10 mouse cellular contexts compared by ENCODE assay signal in the genomic region with DNA sequence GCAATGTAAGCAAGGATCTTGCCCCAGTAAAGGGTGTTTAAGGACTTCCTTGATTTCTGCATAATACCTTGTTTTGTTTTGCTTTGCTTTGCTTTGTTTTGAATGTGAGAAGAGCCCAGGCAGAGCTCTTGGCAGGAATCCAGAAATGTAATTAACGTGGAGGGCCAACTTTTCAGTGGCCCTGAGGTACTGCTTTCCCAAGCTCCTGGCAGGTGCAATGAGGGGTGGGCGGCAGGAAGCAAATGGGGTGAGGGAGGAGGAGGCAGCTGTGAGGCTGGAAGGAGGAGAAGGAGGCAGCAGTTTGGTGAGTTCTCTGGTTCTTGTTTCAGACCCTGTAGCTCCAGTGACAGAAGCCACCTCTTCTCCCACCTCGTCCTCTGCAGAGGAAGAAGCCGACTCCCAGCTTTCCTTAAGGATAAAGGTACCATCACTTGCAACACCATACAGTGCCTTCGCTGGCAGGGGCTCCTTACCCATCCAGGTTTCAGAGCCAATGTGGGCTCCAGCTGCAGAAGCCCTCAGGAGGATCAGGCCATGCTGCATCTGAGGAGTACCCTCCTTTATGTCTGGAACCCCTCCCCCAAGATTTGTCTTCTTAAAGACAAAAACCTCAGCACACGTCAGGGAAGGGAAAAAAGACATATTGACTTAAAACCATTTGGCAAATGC. TPM values are rescaled to one million over a fixed set of nuclear protein-coding genes. Genes with fewer than 3 reads are reported as not detected.
DNase-seq lines count a peak whose midpoint lies in the region; ATAC-seq and TF ChIP-seq lines count a peak whose summit lies in the region.
"Had no signal": no experiment of that assay in that cellular context is flagged by ENCODE, and none has a peak within 500 bp of the region (broad histone marks: within the 10 kb centered on the region; RNA-seq: fewer than 3 reads in every experiment).

No protein-coding gene starts in this region.

- H3K4me2 ChIP-seq in kidney, embryonic 15.5 days, result no peak overlapping the region
- peak overlapping the region; percentile 38 for H3K4me2 ChIP-seq in embryonic facial prominence, embryonic 12.5 days (replicated peaks)
- H3K4me2 ChIP-seq in hindbrain, embryonic 13.5 days, result peak overlapping the region; percentile 23; the same call in 1 of the 2 replicates
- no peak overlapping the region for H3K4me2 ChIP-seq in midbrain, postnatal 0 days (ENCODE audit: low read depth, low read length, poor library complexity, severe bottlenecking)

- peak; percentile 40; the same call in 1 of the 2 replicates for ATAC-seq in kidney, embryonic 15.5 days (replicated peaks; ENCODE audit: low FRiP score)
- ATAC-seq in embryonic facial prominence, embryonic 12.5 days (ENCODE audit: insufficient number of reproducible peaks, insufficient read depth, low FRiP score, low TSS enrichment), result peak; percentile 58; the same call in 1 of the 2 replicates
- peak; percentile 24; the same call in 1 of the 2 replicates for ATAC-seq in hindbrain, embryonic 13.5 days (ENCODE audit: low FRiP score)
- ATAC-seq in midbrain, postnatal 0 days (ENCODE audit: low FRiP score), result no peak

- no peaks in the 10 kb centered on the region for H3K27me3 ChIP-seq in kidney, embryonic 15.5 days
- H3K27me3 ChIP-seq in embryonic facial prominence, embryonic 12.5 days, result no peaks in the 10 kb centered on the region
- 0 out of 2 replicates have a peak, but pooled peaks cover 2% of the 10 kb centered on the region for H3K27me3 ChIP-seq in hindbrain, embryonic 13.5 days
- no peaks in the 10 kb centered on the region for H3K27me3 ChIP-seq in midbrain, postnatal 0 days (ENCODE audit: insufficient read depth, low read length)

- no peak overlapping the region for H3K9ac ChIP-seq in kidney, embryonic 15.5 days
- H3K9ac ChIP-seq in embryonic facial prominence, embryonic 12.5 days, result no peak overlapping the region
- no peak overlapping the region for H3K9ac ChIP-seq in hindbrain, embryonic 13.5 days
- H3K9ac ChIP-seq in midbrain, postnatal 0 days (replicated peaks; ENCODE audit: low read length, poor library complexity, severe bottlenecking), result no peak overlapping the region

- H3K36me3 ChIP-seq in kidney, embryonic 15.5 days, result no peaks in the 10 kb centered on the region
- H3K36me3 ChIP-seq in embryonic facial prominence, embryonic 12.5 days, result no peaks in the 10 kb centered on the region
- no peaks in the 10 kb centered on the region for H3K36me3 ChIP-seq in hindbrain, embryonic 13.5 days
- H3K36me3 ChIP-seq in midbrain, postnatal 0 days (ENCODE audit: insufficient read depth, low read length), result no peaks in the 10 kb centered on the region

- DNase-seq in kidney, adult 11 months, result no peak
- peak; percentile 44 for DNase-seq in midbrain, postnatal 0 days (ENCODE audit: low spot score)
- DNase-seq in cerebellum, adult 11-12 months, result no peak
- no peak for DNase-seq in gastrocnemius, postnatal 14 days
- no peak for DNase-seq in kidney, postnatal 36 days
- DNase-seq: gastrocnemius, postnatal 10 days; layer of hippocampus, postnatal 36 days had no signal

- intact Hi-C loops in gastrocnemius, postnatal 14 days (cut with DNase I; ENCODE audit: low total_unique reads), result no loop called here

- no peaks in the 10 kb centered on the region for H3K9me3 ChIP-seq in kidney, embryonic 15.5 days (replicated peaks)
- H3K9me3 ChIP-seq in embryonic facial prominence, embryonic 12.5 days, result no peaks in the 10 kb centered on the region
- no peaks in the 10 kb centered on the region for H3K9me3 ChIP-seq in hindbrain, embryonic 13.5 days
- H3K9me3 ChIP-seq in midbrain, postnatal 0 days (ENCODE audit: low read length), result no peaks in the 10 kb centered on the region

- H3K4me3 ChIP-seq in kidney, embryonic 15.5 days (replicated peaks), result no peak overlapping the region
- H3K4me3 ChIP-seq in embryonic facial prominence, embryonic 12.5 days, result no peak overlapping the region
- no peak overlapping the region for H3K4me3 ChIP-seq in hindbrain, embryonic 13.5 days
- no peak overlapping the region for H3K4me3 ChIP-seq in midbrain, postnatal 0 days (ENCODE audit: low read depth, low read length)

- peaks cover 41% of the 10 kb centered on the region for H3K4me1 ChIP-seq in kidney, embryonic 15.5 days
- H3K4me1 ChIP-seq in embryonic facial prominence, embryonic 12.5 days, result peaks cover 41% of the 10 kb centered on the region
- H3K4me1 ChIP-seq in hindbrain, embryonic 13.5 days (replicated peaks), result peaks cover 35% of the 10 kb centered on the region
- H3K4me1 ChIP-seq in midbrain, postnatal 0 days (ENCODE audit: insufficient read depth, low read length), result peaks cover 6% of the 10 kb centered on the region; the same call in 1 of the 2 replicates

- no peak for TF ChIP-seq CTCF in midbrain, postnatal 0 days (IDR thresholded peaks at IDR 0.05)

- WGBS in kidney, embryonic 15.5 days, result 25% methylated on average over 6 of the region's 6 CpGs
- 10% methylated on average over 6 of the region's 6 CpGs for WGBS in embryonic facial prominence, embryonic 12.5 days
- WGBS in hindbrain, embryonic 13.5 days, result 25% methylated on average over 6 of the region's 6 CpGs
- 37% methylated on average over 6 of the region's 6 CpGs for WGBS in midbrain, postnatal 0 days

- H3K27ac ChIP-seq in kidney, embryonic 15.5 days, result peak overlapping the region; percentile 87
- H3K27ac ChIP-seq in embryonic facial prominence, embryonic 12.5 days, result peak overlapping the region; percentile 90
- H3K27ac ChIP-seq in hindbrain, embryonic 13.5 days, result peak overlapping the region; percentile 88
- H3K27ac ChIP-seq in midbrain, postnatal 0 days (ENCODE audit: low read depth, low read length), result no peak overlapping the region

RNA-seq across cellular contexts. Expression of a gene that starts 36.2 kb away (rescaled TPM):
- polyA plus RNA-seq in kidney, embryonic 15.5 days (2015; fragmentation: Nextera tagmentation; extraction: Ambion mirVana), result 103 and 107 TPM in 2 replicates
- 98.4 and 112 TPM in 2 replicates for polyA plus RNA-seq in embryonic facial prominence, embryonic 12.5 days (2016; fragmentation: Nextera tagmentation; extraction: Ambion mirVana)
- polyA plus RNA-seq in hindbrain, embryonic 13.5 days (2015; fragmentation: Nextera tagmentation; extraction: Ambion mirVana), result 30.8 and 31.0 TPM in 2 replicates
- total RNA-seq in midbrain, postnatal 0 days (2014; rRNA removed), result 23.2 and 25.8 TPM in 2 replicates
- polyA plus RNA-seq in midbrain, postnatal 0 days (2015; fragmentation: Nextera tagmentation; extraction: Ambion mirVana), result 22.9 and 23.3 TPM in 2 replicates
- total RNA-seq in gastrocnemius, postnatal 14 days (2021), result 10 to 100 TPM; 36.1 to 41.5 TPM

Comparison
In these comparisons a context has a peak if more than half of its experiments do, and no peak if none do; other contexts are left out.
1. H3K4me2 ChIP-seq: peak in embryonic facial prominence, embryonic 12.5 days (single experiment) and hindbrain, embryonic 13.5 days (single experiment); none in kidney, embryonic 15.5 days (single experiment) and midbrain, postnatal 0 days (single experiment).